Mouse (Mus musculus) kidney, adult 2 months (tissue): ENCODE data around the gene Psg17.

Experiments
- CTCF ChIP-seq: fragments of 200-500 bp; conservative IDR thresholded peaks from 2 replicates; pipeline ENCODE4 v1.5.1; 2011; ENCODE audit warnings: low read depth, mild to moderate bottlenecking, control low read depth, low read length, moderate library complexity, mixed read lengths; ENCODE audit not compliant: insufficient read depth, insufficient read length
- POLR2A ChIP-seq: fragments of 200-500 bp; IDR thresholded peaks from one replicate; pipeline ENCODE4 v1.6.1; 2011; ENCODE audit warnings: low read depth, low read length, control low read depth

DNA sequence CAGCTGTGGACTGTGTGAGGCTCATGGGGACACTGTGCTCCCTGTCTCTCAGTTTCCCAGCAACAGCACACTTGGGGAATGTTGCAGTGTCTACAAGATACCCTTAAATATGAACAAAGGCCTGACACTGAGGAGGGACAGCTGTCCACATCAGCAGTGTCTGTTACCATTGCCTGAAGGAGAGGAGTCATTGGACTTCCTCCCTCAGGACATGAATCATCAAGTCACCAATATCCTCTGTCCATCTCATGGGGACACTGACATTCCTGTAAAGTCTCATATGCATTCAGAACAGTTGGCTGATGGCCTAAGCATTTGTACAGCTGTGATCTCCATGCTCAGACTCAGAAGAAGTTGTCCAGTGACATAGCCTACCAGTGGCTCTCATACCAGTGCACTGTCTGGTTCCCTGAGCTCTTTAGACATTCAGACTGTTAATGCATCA lies 42.0 kb downstream of the Psg17 start:
- TF ChIP-seq CTCF: no peak
- no peak for TF ChIP-seq POLR2A
